9 mouse cellular contexts compared by ENCODE assay signal in genomic region chr6:49021141-49022012, GRCm38 (mm10). TPM values are rescaled to one million over a fixed set of nuclear protein-coding genes. Genes with fewer than 3 reads are reported as not detected.
DNase-seq lines count a peak whose midpoint lies in the region; TF ChIP-seq lines count a peak whose summit lies in the region.
"Had no signal": no experiment of that assay in that cellular context is flagged by ENCODE, and none has a peak within 500 bp of the region (broad histone marks: within the 10 kb centered on the region; RNA-seq: fewer than 3 reads in every experiment).

No protein-coding gene starts in this region.

- 65% methylated on average over 14 of the region's 14 CpGs for WGBS in lung, adult 2 months

- TF ChIP-seq CTCF in lung, adult 2 months (IDR thresholded peaks at IDR 0.05; ENCODE audit: insufficient read depth, low read length) = no peak

- peak; percentile 30 for DNase-seq in thymus, postnatal 0 days (ENCODE audit: low spot score)
- DNase-seq in thymus, postnatal 10 days (ENCODE audit: low spot score in 2 of 2) = no peak
- DNase-seq in frontal cortex, postnatal 36 days (ENCODE audit: low spot score in 2 of 2) = peak; percentile 51 to 68
- peak; percentile 43 to 73 for DNase-seq in left cerebral cortex, postnatal 10 days (ENCODE audit: extremely low spot score in 1 of 2, low spot score in 2 of 2)
- DNase-seq in right cerebral cortex, postnatal 4 days = peak; percentile 28
- no peak for DNase-seq in kidney, adult 11 months
- no peak for DNase-seq in kidney, adult 9 months
- no peak for DNase-seq in lung, adult 2 months

- intact Hi-C loops in left cerebral cortex, postnatal 10 days (cut with DNase I) = no loop called here

- no peak for TF ChIP-seq POLR2A in lung, adult 2 months (IDR thresholded peaks at IDR 0.05; ENCODE audit: borderline replicate concordance, extremely low read depth, low read depth, low read length)

- no peak overlapping the region for H3K4me3 ChIP-seq in lung, adult 2 months (replicated peaks; ENCODE audit: extremely low read depth, low read depth, low read length)

- H3K4me1 ChIP-seq in lung, adult 2 months (ENCODE audit: control insufficient read depth, insufficient read depth, low read length) = peaks cover 2% of the 10 kb centered on the region; the same call in 1 of the 2 replicates

RNA-seq across cellular contexts. Expression of gene Gpnmb, which starts 15.0 kb away (rescaled TPM):
- 0.74 and 0.96 TPM in 2 replicates for polyA plus RNA-seq in thymus, postnatal 0 days (2015; fragmentation: Nextera tagmentation; extraction: Ambion mirVana)
- under 1 TPM; 0.39 to 0.43 TPM for total RNA-seq in left cerebral cortex, postnatal 10 days (2021)
- 25.7 and 28.8 TPM in 2 replicates for polyA plus RNA-seq in lung, adult 2 months (2012; rRNA removed)

RNA-seq across cellular contexts. Expression of gene Svs1, which starts 34.7 kb away (rescaled TPM):
- not detected in 2 replicates for polyA plus RNA-seq in thymus, postnatal 0 days (2015; fragmentation: Nextera tagmentation; extraction: Ambion mirVana)
- total RNA-seq in left cerebral cortex, postnatal 10 days (2021) = not detected
- not detected in 2 replicates for polyA plus RNA-seq in lung, adult 2 months (2012; rRNA removed)
- polyA plus RNA-seq: stomach, embryonic 16.5 days had no signal

RNA-seq across cellular contexts. Expression of gene Doxl2, which starts 46.6 kb away (rescaled TPM):
- 0.18 TPM in 1 of 2 replicates, not detected in the other for polyA plus RNA-seq in thymus, postnatal 0 days (2015; fragmentation: Nextera tagmentation; extraction: Ambion mirVana)
- not detected for total RNA-seq in left cerebral cortex, postnatal 10 days (2021)
- not detected in 2 replicates for polyA plus RNA-seq in lung, adult 2 months (2012; rRNA removed)
- polyA plus RNA-seq: stomach, embryonic 16.5 days had no signal

RNA-seq across cellular contexts. Expression of gene Malsu1, which starts 52.2 kb away (rescaled TPM):
- polyA plus RNA-seq in thymus, postnatal 0 days (2015; fragmentation: Nextera tagmentation; extraction: Ambion mirVana) = 115 and 119 TPM in 2 replicates
- total RNA-seq in left cerebral cortex, postnatal 10 days (2021) = 10 to 100 TPM; 28.7 to 33.6 TPM
- polyA plus RNA-seq in lung, adult 2 months (2012; rRNA removed) = 11.5 and 12.6 TPM in 2 replicates

Comparison
In these comparisons a context has a peak if more than half of its experiments do, and no peak if none do; other contexts are left out.
1. DNase-seq: peak in thymus, postnatal 0 days (single experiment), frontal cortex, postnatal 36 days (2 of 2), left cerebral cortex, postnatal 10 days (2 of 2) and right cerebral cortex, postnatal 4 days (single experiment); none in thymus, postnatal 10 days (0 of 2), kidney, adult 11 months (single experiment), kidney, adult 9 months (single experiment) and lung, adult 2 months (single experiment).
2. RNA of gene Gpnmb, which starts 15.0 kb away (polyA plus RNA-seq): 25.7 to 28.8 TPM in lung, adult 2 months; 0.74 to 0.96 TPM in thymus, postnatal 0 days; every median in the first group is over 10 times any median in the second.